Mouse (Mus musculus): ENCODE measurements at regions not wholly inside any gene's neighbourhood (a gene's known extent, or its start where the extent isn't known, plus 50 kb on each side); places are given as distances from the start of the nearest gene placed in this dataset.

DNA sequence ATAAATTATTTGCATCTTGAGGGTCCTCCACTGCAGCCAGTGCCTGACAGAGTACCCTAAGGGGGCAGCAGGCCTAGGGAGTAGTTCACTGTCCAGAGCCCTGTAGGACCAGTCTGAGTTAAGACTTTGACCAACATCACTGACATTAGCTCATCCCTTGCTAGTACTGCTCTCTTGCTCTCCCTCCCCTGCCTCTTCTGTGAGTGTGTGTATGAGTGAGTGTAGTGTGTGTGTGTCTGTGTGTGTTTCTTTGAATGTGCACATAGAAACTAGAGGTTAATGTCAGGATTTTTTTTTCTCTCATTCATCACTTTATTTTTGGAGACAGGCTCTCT lies 266.2 kb downstream of the Gm49356 start:
- H3K27me3 ChIP-seq (ENCODE audit: insufficient read depth, low read length), result peaks cover 67% of the 10 kb centered on the region
- H3K4me3 ChIP-seq (ENCODE audit: low read depth, low read length), result no peak overlapping the region
- peaks cover 22% of the 10 kb centered on the region for H3K4me1 ChIP-seq (ENCODE audit: insufficient read depth, low read depth, low read length)
- no peaks in the 10 kb centered on the region for H3K36me3 ChIP-seq (replicated peaks)
- TF ChIP-seq GATA1 (IDR thresholded peaks at IDR 0.05; ENCODE audit: borderline replicate concordance, low read length), result no peak
- TF ChIP-seq POLR2AphosphoS5 (IDR thresholded peaks at IDR 0.05; ENCODE audit: insufficient replicate concordance, low read depth, low read length), result no peak
- TF ChIP-seq TAL1 (conservative IDR thresholded peaks at IDR 0.05; ENCODE audit: low read depth, low read length), result no peak
- no peak for TF ChIP-seq GATA2 (IDR thresholded peaks at IDR 0.05; ENCODE audit: borderline replicate concordance, low read depth, low read length)
- no peak for TF ChIP-seq CTCF (IDR thresholded peaks at IDR 0.05; ENCODE audit: low read depth, low read length)
- ATAC-seq (ENCODE audit: extremely low read depth, insufficient number of reproducible peaks, low FRiP score, poor library complexity, severe bottlenecking) (no peak), DNase-seq (ENCODE audit: low spot score) (no peak)
- no peaks in the 10 kb centered on the region for H3K9me3 ChIP-seq (replicated peaks)

DNA sequence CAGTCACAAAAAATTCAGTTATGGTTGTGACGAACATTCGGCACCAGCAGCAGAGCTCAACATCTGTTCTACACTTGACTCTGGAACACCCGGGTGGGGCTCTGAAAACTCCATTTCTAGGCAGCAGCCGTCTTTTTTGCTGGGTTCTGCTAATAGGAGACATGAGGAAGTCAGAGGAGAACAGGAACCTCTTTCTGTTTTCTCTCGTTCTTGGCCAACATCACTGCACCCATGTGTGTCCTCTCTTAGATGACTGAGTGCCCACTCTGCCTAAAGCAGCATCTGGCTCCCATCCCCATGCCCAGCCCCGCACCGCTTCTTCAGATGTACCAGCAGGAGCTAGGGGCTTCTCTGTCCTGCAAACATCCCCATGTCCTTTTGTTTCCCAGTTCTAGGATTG lies 267.2 kb downstream of the Gm49356 start:
- H3K9me3 ChIP-seq (replicated peaks), result no peaks in the 10 kb centered on the region
- no peak for DNase-seq (ENCODE audit: low spot score)
- H3K36me3 ChIP-seq (replicated peaks), result no peaks in the 10 kb centered on the region
- peaks cover 16% of the 10 kb centered on the region; the same call in 1 of the 2 replicates for H3K4me1 ChIP-seq (ENCODE audit: insufficient read depth, low read depth, low read length)
- TF ChIP-seq POLR2AphosphoS5 (IDR thresholded peaks at IDR 0.05; ENCODE audit: insufficient replicate concordance, low read depth, low read length), result no peak
- TF ChIP-seq GATA1 (IDR thresholded peaks at IDR 0.05; ENCODE audit: borderline replicate concordance, low read length), result no peak
- TF ChIP-seq CTCF (IDR thresholded peaks at IDR 0.05; ENCODE audit: low read depth, low read length), result no peak
- TF ChIP-seq TAL1 (conservative IDR thresholded peaks at IDR 0.05; ENCODE audit: low read depth, low read length), result no peak
- no peak overlapping the region for H3K4me3 ChIP-seq (ENCODE audit: low read depth, low read length)
- no peak for ATAC-seq (ENCODE audit: extremely low read depth, insufficient number of reproducible peaks, low FRiP score, poor library complexity, severe bottlenecking)
- peaks cover 75% of the 10 kb centered on the region for H3K27me3 ChIP-seq (ENCODE audit: insufficient read depth, low read length)

DNA sequence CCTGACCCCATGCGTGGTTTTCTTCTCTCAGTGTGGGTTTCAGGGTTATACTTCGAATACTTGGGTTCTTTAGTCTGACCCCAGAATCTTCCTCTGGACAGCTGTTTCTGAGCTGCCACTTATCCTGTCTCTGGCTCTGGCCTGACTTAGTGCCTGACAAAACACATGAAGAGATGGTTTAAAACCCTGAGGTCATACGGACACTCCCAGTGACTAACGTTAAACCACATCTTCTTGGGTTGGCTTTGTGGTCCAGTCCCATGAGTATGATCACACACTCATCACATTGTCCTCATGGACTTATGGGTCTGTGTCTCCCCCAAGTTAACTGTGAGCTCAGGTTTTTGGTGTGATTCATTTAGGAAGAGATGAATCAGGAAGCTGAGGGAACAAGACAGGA lies 269.7 kb downstream of the Gm49356 start:
- peaks cover 70% of the 10 kb centered on the region for H3K27me3 ChIP-seq (ENCODE audit: insufficient read depth, low read length)
- H3K36me3 ChIP-seq (replicated peaks), result no peaks in the 10 kb centered on the region
- DNase-seq (ENCODE audit: low spot score) (no peak), ATAC-seq (ENCODE audit: extremely low read depth, insufficient number of reproducible peaks, low FRiP score, poor library complexity, severe bottlenecking) (no peak)
- H3K9me3 ChIP-seq (replicated peaks), result no peaks in the 10 kb centered on the region
- no peak overlapping the region for H3K4me3 ChIP-seq (ENCODE audit: low read depth, low read length)
- H3K4me1 ChIP-seq (ENCODE audit: insufficient read depth, low read depth, low read length), result peaks cover 16% of the 10 kb centered on the region; the same call in 1 of the 2 replicates
- TF ChIP-seq GATA1 (IDR thresholded peaks at IDR 0.05; ENCODE audit: borderline replicate concordance, low read length) (no peak), POLR2AphosphoS5 (IDR thresholded peaks at IDR 0.05; ENCODE audit: insufficient replicate concordance, low read depth, low read length) (no peak), TAL1 (conservative IDR thresholded peaks at IDR 0.05; ENCODE audit: low read depth, low read length) (no peak), CTCF (IDR thresholded peaks at IDR 0.05; ENCODE audit: low read depth, low read length) (no peak), GATA2 (IDR thresholded peaks at IDR 0.05; ENCODE audit: borderline replicate concordance, low read depth, low read length) (no peak)

DNA sequence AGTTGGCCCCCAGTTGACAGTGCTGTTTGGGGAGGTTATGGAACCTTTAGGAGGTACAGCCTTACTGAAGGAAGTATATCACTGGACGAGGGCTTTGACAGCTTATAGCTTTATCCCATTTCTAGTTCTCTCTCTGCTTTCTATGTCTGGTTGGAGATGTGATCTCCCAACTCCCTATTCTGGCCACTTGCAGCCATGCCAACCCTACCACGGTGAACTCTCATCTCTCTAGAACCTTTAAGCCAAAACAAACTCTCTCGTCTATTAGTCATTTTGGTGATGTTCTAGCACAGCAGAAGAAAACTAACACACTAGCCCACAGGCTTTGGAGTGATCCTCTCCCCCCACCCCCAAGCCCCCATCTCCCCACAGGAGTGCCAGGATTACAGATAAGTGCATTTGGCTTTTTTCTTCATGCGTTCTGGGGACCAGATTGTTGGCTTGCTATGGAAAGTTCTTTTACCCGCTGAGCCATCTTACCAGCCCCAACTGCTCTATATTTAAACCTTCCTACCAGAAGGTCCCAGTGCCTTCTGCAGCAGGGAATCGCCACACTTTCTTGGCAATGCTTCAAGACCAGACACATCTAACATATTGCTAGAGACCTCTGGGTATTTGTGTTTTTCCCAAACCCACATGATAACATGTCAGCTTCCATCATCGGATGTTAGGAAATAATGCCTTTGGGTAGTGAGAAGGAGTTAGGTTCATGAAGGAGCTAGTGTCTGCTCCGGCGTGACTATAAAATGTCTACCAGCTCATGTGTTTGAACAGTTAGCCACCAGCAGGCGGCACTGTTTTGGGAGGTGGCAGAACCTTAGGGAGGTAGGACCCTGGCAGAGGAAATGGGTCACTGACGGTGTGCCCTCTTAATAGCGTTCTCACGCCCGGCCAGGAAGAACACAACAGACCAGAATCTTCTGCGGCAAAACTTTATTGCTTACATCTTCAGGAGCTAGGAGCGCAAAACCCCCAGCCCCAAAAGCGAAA lies 272.1 kb downstream of the Gm49356 start:
- H3K4me3 ChIP-seq (ENCODE audit: low read depth, low read length), result no peak overlapping the region
- TF ChIP-seq POLR2AphosphoS5 (IDR thresholded peaks at IDR 0.05; ENCODE audit: insufficient replicate concordance, low read depth, low read length), result no peak
- no peak for TF ChIP-seq TAL1 (conservative IDR thresholded peaks at IDR 0.05; ENCODE audit: low read depth, low read length)
- TF ChIP-seq CTCF (IDR thresholded peaks at IDR 0.05; ENCODE audit: low read depth, low read length), result no peak
- TF ChIP-seq GATA1 (IDR thresholded peaks at IDR 0.05; ENCODE audit: borderline replicate concordance, low read length), result no peak
- TF ChIP-seq GATA2 (IDR thresholded peaks at IDR 0.05; ENCODE audit: borderline replicate concordance, low read depth, low read length), result no peak
- no peaks in the 10 kb centered on the region for H3K36me3 ChIP-seq (replicated peaks)
- DNase-seq (ENCODE audit: low spot score), result no peak
- H3K4me1 ChIP-seq (ENCODE audit: insufficient read depth, low read depth, low read length), result peaks cover 6% of the 10 kb centered on the region; the same call in 1 of the 2 replicates
- no peak for ATAC-seq (ENCODE audit: extremely low read depth, insufficient number of reproducible peaks, low FRiP score, poor library complexity, severe bottlenecking)
- peaks cover 47% of the 10 kb centered on the region for H3K27me3 ChIP-seq (ENCODE audit: insufficient read depth, low read length)
- H3K9me3 ChIP-seq (replicated peaks), result no peaks in the 10 kb centered on the region

DNA sequence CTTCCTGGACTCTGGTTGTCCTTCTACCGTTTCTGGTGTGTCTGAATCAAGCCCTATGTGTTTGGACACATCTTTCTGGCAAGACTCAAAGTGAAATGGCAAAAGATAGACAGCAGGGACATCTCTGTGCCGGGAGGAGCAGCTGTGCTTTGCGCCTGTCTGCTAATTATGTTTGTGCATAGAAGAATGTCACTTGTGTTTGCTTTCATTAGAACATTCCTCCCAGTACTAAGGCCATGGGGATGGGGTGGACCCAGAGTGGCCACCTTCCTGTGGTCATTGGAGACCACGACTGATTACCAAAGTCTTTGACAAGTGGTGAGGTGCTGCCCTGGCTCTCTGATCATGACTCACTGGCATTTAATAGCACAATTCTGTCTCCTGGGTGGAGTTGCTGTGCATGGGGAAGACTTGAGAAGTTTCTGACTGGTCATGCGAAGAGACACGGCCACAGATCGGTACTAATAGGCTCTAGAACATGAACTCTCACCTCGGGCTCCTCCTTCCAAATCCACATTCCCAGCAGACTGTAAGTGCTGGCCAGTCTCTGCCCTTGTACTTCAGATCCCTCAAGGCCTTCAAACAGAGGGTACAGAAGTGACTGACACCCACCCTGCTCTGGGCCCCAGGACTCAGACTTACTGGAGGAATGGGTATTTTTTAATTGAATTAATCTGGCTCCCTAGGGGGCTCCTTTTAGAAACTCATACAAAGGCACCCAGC lies 279.0 kb downstream of the Gm49356 start:
- Histone ChIP-seq H3K27me3 (ENCODE audit: insufficient read depth, low read length) (peaks cover 44% of the 10 kb centered on the region), H3K36me3 (replicated peaks) (no peaks in the 10 kb centered on the region), H3K4me3 (ENCODE audit: low read depth, low read length) (no peak overlapping the region), H3K4me1 (ENCODE audit: insufficient read depth, low read depth, low read length) (no peaks in the 10 kb centered on the region), H3K9me3 (replicated peaks) (no peaks in the 10 kb centered on the region)
- DNase-seq (ENCODE audit: low spot score) (no peak), ATAC-seq (ENCODE audit: extremely low read depth, insufficient number of reproducible peaks, low FRiP score, poor library complexity, severe bottlenecking) (no peak)
- TF ChIP-seq TAL1 (conservative IDR thresholded peaks at IDR 0.05; ENCODE audit: low read depth, low read length) (no peak), GATA2 (IDR thresholded peaks at IDR 0.05; ENCODE audit: borderline replicate concordance, low read depth, low read length) (no peak), CTCF (IDR thresholded peaks at IDR 0.05; ENCODE audit: low read depth, low read length) (no peak), POLR2AphosphoS5 (IDR thresholded peaks at IDR 0.05; ENCODE audit: insufficient replicate concordance, low read depth, low read length) (no peak), GATA1 (IDR thresholded peaks at IDR 0.05; ENCODE audit: borderline replicate concordance, low read length) (no peak)

DNA sequence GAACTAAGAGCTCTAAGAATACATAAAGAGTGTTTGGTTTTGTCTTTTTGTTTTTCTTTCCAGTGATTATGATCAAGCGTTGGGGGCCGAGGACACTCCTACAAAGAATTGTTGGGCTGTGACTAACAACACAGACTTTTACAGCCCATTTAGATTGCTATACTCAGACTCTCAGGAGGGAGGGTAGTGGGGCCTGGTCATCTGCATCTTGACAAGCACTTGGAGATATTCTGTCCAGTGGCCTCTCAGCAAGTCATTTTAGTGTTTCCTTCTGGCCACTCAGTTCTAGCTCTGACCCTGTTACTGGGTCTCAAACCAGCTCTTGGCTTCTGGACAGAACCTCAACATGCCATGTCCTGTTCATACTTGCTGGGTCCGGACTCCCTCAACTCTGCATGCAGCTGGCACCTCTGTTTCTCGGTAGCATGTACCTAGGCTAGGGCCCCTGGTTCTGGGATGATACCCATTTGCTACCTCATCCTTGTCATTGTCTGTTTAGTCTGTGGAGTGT lies 279.6 kb downstream of the Gm49356 start:
- Histone ChIP-seq H3K36me3 (replicated peaks) (no peaks in the 10 kb centered on the region), H3K27me3 (ENCODE audit: insufficient read depth, low read length) (peaks cover 50% of the 10 kb centered on the region), H3K4me1 (ENCODE audit: insufficient read depth, low read depth, low read length) (no peaks in the 10 kb centered on the region), H3K9me3 (replicated peaks) (no peaks in the 10 kb centered on the region), H3K4me3 (ENCODE audit: low read depth, low read length) (no peak overlapping the region)
- ATAC-seq (ENCODE audit: extremely low read depth, insufficient number of reproducible peaks, low FRiP score, poor library complexity, severe bottlenecking) (no peak), DNase-seq (ENCODE audit: low spot score) (no peak)
- TF ChIP-seq GATA1 (IDR thresholded peaks at IDR 0.05; ENCODE audit: borderline replicate concordance, low read length), result no peak
- no peak for TF ChIP-seq CTCF (IDR thresholded peaks at IDR 0.05; ENCODE audit: low read depth, low read length)
- TF ChIP-seq GATA2 (IDR thresholded peaks at IDR 0.05; ENCODE audit: borderline replicate concordance, low read depth, low read length), result no peak
- TF ChIP-seq TAL1 (conservative IDR thresholded peaks at IDR 0.05; ENCODE audit: low read depth, low read length), result no peak
- no peak for TF ChIP-seq POLR2AphosphoS5 (IDR thresholded peaks at IDR 0.05; ENCODE audit: insufficient replicate concordance, low read depth, low read length)
